Mouse (Mus musculus) embryonic facial prominence, embryonic 13.5 days (tissue): Measurements from ENCODE around the gene Dach1. TPM values are rescaled to one million over a fixed set of nuclear protein-coding genes. Genes with fewer than 3 reads are reported as not detected.

Source experiments
- ATAC-seq: fragments of 200-750 bp; cut with Nextera tagmentation; 2 replicates; pipeline ENCODE4 v1.8.0; 2017; ENCODE audit warnings: low read depth; ENCODE audit not compliant: insufficient number of reproducible peaks, insufficient read depth, low FRiP score, low TSS enrichment
- H3K27ac ChIP-seq: fragments of 300-500 bp; sonication (generic); 2 replicates; pipeline ENCODE4 v1.5.1; 2015; ENCODE audit warnings: moderate library complexity, mild to moderate bottlenecking, inconsistent platforms
- H3K27me3 ChIP-seq: fragments of 300-500 bp; sonication (generic); 2 replicates; pipeline ENCODE4 v1.6.1; 2015; ENCODE audit warnings: mild to moderate bottlenecking, inconsistent platforms
- H3K36me3 ChIP-seq: fragments of 300-500 bp; sonication (generic); 2 replicates; pipeline ENCODE4 v1.6.1; 2015; ENCODE audit warnings: mild to moderate bottlenecking, inconsistent platforms
- H3K4me1 ChIP-seq: fragments of 300-500 bp; sonication (generic); 2 replicates; pipeline ENCODE4 v1.6.1; 2015; ENCODE audit warnings: inconsistent platforms
- H3K4me2 ChIP-seq: fragments of 300-500 bp; sonication (generic); 2 replicates; pipeline ENCODE4 v1.6.1; 2015; ENCODE audit warnings: moderate library complexity, mild to moderate bottlenecking, inconsistent platforms
- H3K4me3 ChIP-seq: fragments of 300-500 bp; sonication (generic); 2 replicates; pipeline ENCODE4 v1.5.1; 2015; ENCODE audit warnings: mild to moderate bottlenecking, inconsistent platforms
- H3K9ac ChIP-seq: fragments of 300-500 bp; sonication (generic); 2 replicates; pipeline ENCODE4 v1.6.1; 2015; ENCODE audit warnings: mild to moderate bottlenecking, inconsistent platforms
- H3K9me3 ChIP-seq: fragments of 300-500 bp; sonication (generic); 2 replicates; pipeline ENCODE4 v1.6.1; 2016; ENCODE audit warnings: inconsistent platforms
- WGBS: fragments of 180-500 bp; shearing (Covaris S2); methylation state at CpG from one replicate; pipeline ENCODE4 v1.1.7; 2015; ENCODE audit warnings: mixed read lengths; 5-methylcytosine and 5-hydroxymethylcytosine counted together
- polyA plus RNA-seq: library from polyadenylated mRNA; unstranded; fragments of >200 nt; fragmentation: Nextera tagmentation; extraction: Ambion mirVana; gene quantifications from 2 replicates; pipeline ENCODE4 v1.2.1, GENCODE M21; 2015

Gene Dach1
- polyA plus RNA-seq, 1 experiment from 2014 or later = 3.1 TPM

DNA sequence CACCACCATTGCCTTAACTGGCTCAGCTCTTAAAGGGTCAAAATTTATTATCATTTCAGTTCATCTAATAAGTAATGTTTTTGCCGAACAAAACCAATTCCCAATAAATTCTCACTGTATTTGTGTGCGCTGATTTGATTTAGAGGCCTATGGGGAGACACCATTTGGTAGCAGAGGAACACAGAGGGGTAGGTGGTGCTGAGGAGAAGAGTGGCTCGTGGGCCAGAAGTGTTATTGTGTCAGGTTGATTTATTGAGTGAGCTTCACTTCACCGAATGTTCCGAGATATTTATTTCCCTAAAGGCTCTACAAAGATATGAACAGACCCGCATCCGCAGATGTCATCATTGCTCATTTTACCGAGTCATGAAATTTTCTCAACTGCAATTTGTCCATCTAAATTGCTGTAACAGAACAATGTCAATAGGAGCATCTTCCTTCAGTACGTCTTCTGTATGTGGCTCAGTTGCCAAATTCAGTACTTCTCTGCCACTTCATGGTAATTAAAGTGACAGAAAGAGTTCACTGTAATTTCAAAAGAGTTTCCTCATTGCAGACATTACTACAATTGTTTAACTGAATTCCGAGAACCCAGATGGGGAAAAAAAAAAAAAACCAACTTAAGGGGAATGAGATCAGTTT, 65.1 kb downstream of the Dach1 start:
- Histone ChIP-seq H3K4me2 (no peak overlapping the region), H3K4me1 (no peaks in the 10 kb centered on the region), H3K4me3 (no peak overlapping the region), H3K27me3 (no peaks in the 10 kb centered on the region), H3K9me3 (no peaks in the 10 kb centered on the region), H3K27ac (no peak overlapping the region), H3K9ac (no peak overlapping the region), H3K36me3 (no peaks in the 10 kb centered on the region)
- 71% methylated on average over 10 of the region's 10 CpGs for WGBS
- no peak for ATAC-seq

DNA sequence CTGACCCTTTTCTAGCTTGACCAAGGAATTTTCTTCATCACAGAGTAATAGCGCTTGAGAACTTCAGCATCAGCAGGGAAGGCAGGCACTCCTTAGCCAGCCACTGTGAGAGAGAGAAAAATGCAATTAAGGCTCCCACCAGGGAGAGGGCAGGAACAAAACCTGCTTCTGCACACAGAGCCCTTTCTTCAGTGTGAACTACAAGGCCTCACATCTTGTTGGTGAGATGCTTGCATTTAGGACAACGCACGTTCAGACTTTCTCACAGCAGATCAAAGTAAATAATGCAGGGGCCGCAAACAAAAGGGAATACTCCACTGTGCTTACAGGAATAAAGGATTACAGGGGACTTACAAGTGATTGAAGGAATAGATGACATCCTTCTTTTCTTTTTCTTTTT, 74.3 kb downstream of the Dach1 start:
- Histone ChIP-seq H3K4me1 (no peaks in the 10 kb centered on the region), H3K4me3 (no peak overlapping the region), H3K36me3 (no peaks in the 10 kb centered on the region), H3K9me3 (no peaks in the 10 kb centered on the region), H3K9ac (no peak overlapping the region), H3K27me3 (no peaks in the 10 kb centered on the region), H3K27ac (no peak overlapping the region), H3K4me2 (no peak overlapping the region)
- 40% methylated on average over 4 of the region's 4 CpGs for WGBS
- no peak for ATAC-seq

DNA sequence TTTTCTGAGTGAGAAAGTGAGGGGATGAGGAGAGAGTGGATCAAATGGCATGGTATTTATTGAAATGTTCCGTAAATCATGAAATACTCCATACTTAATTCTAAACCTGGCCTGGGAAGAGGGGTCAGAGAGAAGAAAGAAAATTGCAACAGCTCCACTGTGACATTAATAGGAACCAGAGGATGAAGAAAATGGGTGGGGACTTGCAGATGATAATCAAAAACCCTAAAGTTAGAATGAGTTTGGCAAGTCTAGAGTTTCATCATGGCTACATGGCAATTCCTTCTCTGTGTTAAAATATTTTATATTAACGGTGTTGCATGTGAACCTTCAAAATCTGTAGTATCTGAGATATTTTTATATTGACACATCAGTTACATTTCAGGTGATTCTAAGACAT, 80.3 kb downstream of the Dach1 start:
- Histone ChIP-seq H3K9ac (no peak overlapping the region), H3K27ac (no peak overlapping the region), H3K4me3 (no peak overlapping the region), H3K4me1 (no peaks in the 10 kb centered on the region), H3K27me3 (no peaks in the 10 kb centered on the region), H3K36me3 (no peaks in the 10 kb centered on the region), H3K9me3 (no peaks in the 10 kb centered on the region), H3K4me2 (no peak overlapping the region)
- 80% methylated on average over 2 of the region's 2 CpGs for WGBS
- no peak for ATAC-seq

DNA sequence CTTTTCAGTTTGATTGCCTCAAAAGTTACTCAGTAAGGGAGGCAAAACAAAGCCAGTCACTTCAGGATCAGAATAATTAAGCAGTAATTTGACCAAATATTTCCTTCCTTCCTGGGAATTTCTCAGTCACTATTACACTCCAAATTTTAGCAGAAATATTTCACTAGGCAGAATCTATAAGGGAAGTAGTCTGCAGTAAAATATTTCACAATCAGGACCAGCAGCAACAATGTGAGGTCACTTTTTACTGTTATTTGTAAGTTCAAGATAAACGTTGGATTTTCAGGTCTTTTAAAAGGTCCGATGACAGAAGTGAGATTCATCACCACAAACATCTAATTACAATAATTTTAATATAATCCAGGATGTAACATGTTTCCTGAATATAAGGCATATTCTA, 82.2 kb downstream of the Dach1 start:
- H3K27me3 ChIP-seq = no peaks in the 10 kb centered on the region
- no peak for ATAC-seq
- no peak overlapping the region for H3K27ac ChIP-seq
- no peak overlapping the region for H3K4me3 ChIP-seq
- no peaks in the 10 kb centered on the region for H3K36me3 ChIP-seq
- H3K4me1 ChIP-seq = no peaks in the 10 kb centered on the region
- no peaks in the 10 kb centered on the region for H3K9me3 ChIP-seq
- no peak overlapping the region for H3K9ac ChIP-seq
- no peak overlapping the region for H3K4me2 ChIP-seq
- 63% methylated on average over 2 of the region's 2 CpGs for WGBS

DNA sequence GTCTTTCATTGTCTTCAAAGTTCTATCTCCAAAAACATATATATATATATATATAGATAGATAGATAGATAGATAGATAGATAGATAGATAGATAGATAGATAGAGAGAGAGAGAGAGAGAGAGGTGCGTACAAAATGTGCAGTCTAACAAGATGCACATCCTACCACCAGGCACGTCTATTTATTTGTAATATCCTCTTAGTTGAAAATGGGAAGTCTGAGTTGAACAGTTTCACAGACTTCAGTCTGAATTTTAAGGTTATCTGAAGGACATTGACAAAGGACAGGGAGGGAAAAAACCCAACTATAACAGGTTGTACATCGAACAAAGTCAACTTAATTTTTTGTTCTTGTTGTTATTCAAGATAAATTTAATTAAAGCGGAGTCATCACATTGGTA, 82.8 kb downstream of the Dach1 start:
- Histone ChIP-seq H3K36me3 (no peaks in the 10 kb centered on the region), H3K4me3 (no peak overlapping the region), H3K4me1 (no peaks in the 10 kb centered on the region), H3K4me2 (no peak overlapping the region), H3K27ac (no peak overlapping the region), H3K27me3 (no peaks in the 10 kb centered on the region), H3K9me3 (no peaks in the 10 kb centered on the region), H3K9ac (no peak overlapping the region)
- no peak for ATAC-seq
- WGBS = 80% methylated on average over 4 of the region's 4 CpGs

DNA sequence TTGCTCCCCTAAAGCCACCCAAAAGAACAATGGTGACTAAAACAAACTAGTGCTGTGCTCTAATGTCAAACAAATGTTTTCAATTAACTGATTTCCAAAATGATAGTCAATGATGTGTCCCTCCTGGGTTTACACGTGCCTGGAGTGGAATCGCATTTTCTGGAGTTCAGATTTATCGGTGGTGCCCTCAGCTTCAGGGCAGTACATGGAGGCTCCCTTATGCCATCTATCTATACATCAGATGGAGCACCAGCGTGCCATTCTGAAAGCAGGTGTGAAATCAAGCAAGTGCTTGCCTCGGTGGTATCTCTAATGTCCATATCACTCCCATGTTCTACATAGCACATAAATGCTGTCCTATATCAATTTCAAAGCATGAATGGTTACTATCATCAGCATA, 84.4 kb downstream of the Dach1 start:
- Histone ChIP-seq H3K9ac (no peak overlapping the region), H3K9me3 (no peaks in the 10 kb centered on the region)

DNA sequence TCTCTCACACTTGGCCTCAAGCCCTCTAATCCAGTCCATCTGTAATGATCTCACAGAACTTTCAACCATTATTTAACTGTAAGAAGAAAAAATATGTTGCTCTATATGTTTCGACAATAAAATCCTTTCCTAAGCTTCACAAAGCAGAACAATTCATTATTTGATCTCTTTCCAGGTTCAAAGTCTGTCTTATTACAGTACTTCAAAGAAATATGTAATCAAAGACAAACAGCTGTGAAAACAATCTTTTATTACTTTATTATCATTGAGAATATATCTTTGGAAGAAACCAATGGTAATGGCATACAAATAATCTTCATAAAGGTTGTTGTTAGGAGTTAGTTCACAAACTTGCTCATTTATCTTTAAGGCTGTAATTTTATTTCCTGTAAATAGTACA, 84.8 kb downstream of the Dach1 start:
- H3K27ac ChIP-seq = no peak overlapping the region
- no peak for ATAC-seq
- no peak overlapping the region for H3K4me3 ChIP-seq
- H3K27me3 ChIP-seq = no peaks in the 10 kb centered on the region
- H3K9me3 ChIP-seq = no peaks in the 10 kb centered on the region
- 32% methylated on average over 1 of the region's 1 CpGs for WGBS
- H3K4me2 ChIP-seq = no peak overlapping the region
- H3K4me1 ChIP-seq = 0 out of 2 replicates have a peak, but pooled peaks cover 4% of the 10 kb centered on the region
- no peaks in the 10 kb centered on the region for H3K36me3 ChIP-seq
- H3K9ac ChIP-seq = no peak overlapping the region

More for the DNA sequence above, 84.4 kb downstream of the Dach1 start:
- H3K4me1 ChIP-seq = 0 out of 2 replicates have a peak, but pooled peaks cover 4% of the 10 kb centered on the region
- H3K36me3 ChIP-seq = no peaks in the 10 kb centered on the region
- H3K27me3 ChIP-seq = no peaks in the 10 kb centered on the region
- no peak overlapping the region for H3K4me3 ChIP-seq
- WGBS = 36% methylated on average over 5 of the region's 5 CpGs
- no peak overlapping the region for H3K4me2 ChIP-seq
- ATAC-seq = no peak
- H3K27ac ChIP-seq = no peak overlapping the region

DNA sequence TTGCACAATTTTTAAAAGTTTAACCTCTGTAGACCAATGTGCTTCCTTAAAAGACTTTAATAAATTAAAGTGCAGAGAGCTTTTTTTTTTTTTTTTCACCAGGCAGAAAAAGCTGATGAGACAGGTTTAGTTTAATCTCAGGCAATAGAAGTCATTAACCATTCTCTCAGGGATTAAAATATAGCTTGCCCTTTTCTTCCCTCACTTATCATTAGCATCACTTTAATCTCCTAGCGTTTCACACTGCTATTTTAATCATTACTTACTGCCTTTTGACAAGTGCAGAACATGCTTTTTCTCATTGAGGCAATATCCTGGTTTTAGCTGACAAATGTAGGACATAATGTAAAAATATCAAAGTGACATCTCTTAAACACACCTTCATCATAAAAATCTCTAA, 86.1 kb downstream of the Dach1 start:
- Histone ChIP-seq H3K9ac (no peak overlapping the region), H3K36me3 (no peaks in the 10 kb centered on the region), H3K4me3 (no peak overlapping the region), H3K9me3 (no peaks in the 10 kb centered on the region), H3K27ac (no peak overlapping the region), H3K4me2 (no peak overlapping the region), H3K4me1 (0 out of 2 replicates have a peak, but pooled peaks cover 4% of the 10 kb centered on the region), H3K27me3 (no peaks in the 10 kb centered on the region)
- ATAC-seq = no peak
- 26% methylated on average over 1 of the region's 1 CpGs for WGBS

DNA sequence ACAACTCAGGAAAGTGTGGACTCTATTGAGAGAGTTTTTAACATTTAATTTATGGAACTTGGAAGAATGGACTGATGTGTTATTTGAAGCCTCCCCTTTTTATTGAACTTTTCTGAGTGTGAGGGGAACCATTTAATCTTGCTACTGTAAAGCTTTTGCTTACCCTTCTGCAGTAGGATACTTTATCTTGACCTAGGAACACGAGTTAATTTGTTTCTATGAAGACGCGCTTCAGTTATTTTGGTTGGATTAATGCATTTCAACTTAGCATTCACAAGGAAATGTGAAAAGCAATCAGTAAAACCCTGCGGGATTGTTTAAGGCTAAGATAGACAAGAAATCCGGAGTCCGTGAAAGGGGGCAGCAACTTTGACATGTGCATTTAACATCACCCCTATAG, 89.6 kb downstream of the Dach1 start:
- no peaks in the 10 kb centered on the region for H3K9me3 ChIP-seq
- no peaks in the 10 kb centered on the region for H3K36me3 ChIP-seq
- ATAC-seq = no peak
- H3K4me1 ChIP-seq = 0 out of 2 replicates have a peak, but pooled peaks cover 4% of the 10 kb centered on the region
- H3K4me2 ChIP-seq = no peak overlapping the region
- no peak overlapping the region for H3K9ac ChIP-seq
- H3K27ac ChIP-seq = no peak overlapping the region
- WGBS = 70% methylated on average over 6 of the region's 6 CpGs
- no peak overlapping the region for H3K4me3 ChIP-seq
- H3K27me3 ChIP-seq = no peaks in the 10 kb centered on the region

DNA sequence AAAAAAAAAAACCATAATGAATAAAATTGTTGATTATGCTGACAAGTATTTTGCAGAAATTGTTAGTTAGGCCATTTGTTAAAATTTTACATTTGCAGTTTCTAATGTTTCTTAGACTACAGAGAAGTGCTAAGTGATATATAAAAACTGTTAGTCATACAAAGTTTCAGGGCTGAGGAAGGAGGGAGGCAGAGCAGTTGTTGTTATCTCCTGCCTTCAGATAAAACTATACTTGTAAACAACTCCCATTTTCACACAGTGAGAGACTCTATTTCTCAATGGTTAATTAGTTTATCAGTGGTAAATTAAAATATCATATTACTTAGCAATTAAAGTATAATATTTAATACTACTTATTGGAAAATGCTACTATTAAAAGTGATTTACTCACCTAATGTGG, 91.6 kb downstream of the Dach1 start:
- no peaks in the 10 kb centered on the region for H3K27me3 ChIP-seq
- no peaks in the 10 kb centered on the region for H3K9me3 ChIP-seq
- no peak overlapping the region for H3K27ac ChIP-seq
- H3K4me1 ChIP-seq = 0 out of 2 replicates have a peak, but pooled peaks cover 4% of the 10 kb centered on the region
- no peaks in the 10 kb centered on the region for H3K36me3 ChIP-seq
- ATAC-seq = no peak
- no peak overlapping the region for H3K9ac ChIP-seq
- H3K4me2 ChIP-seq = no peak overlapping the region
- no peak overlapping the region for H3K4me3 ChIP-seq

DNA sequence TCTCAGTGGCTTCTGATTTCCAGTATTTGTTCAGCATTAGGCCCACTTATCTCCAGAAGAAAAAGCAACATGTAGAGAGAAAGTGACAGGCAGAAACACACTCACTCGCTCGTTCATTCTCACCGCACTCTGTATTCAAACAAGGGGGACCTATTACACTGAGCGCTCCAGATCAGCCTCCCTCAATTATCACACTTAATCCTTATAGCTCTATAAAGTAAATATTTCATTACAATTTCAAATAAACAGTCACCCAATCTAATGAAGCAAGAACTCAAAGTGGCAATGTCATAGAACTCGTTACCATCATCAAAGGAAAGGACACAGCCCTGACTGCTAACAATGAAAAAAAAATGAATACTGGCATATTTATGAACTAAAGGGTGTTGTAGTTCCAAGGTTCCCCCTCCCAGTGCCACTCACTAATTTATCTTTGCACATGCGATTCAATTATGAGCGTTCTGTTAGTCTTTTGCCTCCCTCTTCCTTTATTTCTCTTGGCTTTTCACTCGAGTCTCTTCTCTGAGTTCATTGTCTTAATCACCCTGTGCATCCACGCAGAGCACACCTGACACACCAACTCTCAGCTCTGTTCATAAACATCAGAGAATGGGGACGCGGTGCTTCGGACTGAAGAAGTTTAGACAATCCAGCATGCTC, 96.0 kb downstream of the Dach1 start:
- Histone ChIP-seq H3K9me3 (no peaks in the 10 kb centered on the region), H3K4me2 (no peak overlapping the region), H3K27me3 (no peaks in the 10 kb centered on the region), H3K4me3 (no peak overlapping the region), H3K4me1 (0 out of 2 replicates have a peak, but pooled peaks cover 4% of the 10 kb centered on the region), H3K9ac (no peak overlapping the region), H3K36me3 (no peaks in the 10 kb centered on the region), H3K27ac (no peak overlapping the region)
- ATAC-seq = no peak
- 83% methylated on average over 12 of the region's 12 CpGs for WGBS

DNA sequence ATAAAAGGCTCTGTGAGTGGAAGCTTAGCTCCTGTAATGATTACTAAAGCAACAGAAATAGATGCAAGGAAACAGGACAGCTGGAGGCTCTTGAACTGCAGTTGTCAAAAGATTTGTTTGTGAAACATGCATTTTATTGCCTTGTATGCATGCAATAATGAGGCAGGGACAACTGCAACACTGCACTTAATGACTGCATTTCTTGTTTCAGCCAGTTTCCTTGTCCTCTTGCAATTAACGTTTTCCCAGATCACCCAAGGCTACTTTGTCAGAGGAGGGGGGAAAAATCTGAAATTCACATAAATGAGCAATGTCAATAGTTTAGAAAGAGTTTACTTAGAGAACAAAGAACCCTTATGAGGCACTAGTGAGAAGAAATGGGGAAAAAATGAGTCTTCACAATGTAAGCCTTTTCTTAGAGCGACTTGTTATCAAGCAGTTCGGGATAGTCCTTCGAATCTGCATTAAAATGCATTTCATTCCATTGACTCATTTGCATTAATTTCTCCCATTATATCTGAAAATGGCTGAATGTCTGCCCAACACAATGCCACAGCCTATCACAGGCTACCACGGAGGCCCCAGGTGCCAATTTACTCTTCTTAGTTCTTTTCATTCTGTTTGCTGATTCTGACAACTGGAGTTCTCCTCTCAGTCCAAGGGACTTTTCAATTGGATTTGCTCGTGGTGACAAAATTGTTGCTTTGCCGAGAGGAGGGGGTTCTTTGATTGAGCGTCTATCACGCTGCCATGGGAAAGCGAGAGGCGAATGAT, 96.7 kb downstream of the Dach1 start:
- Histone ChIP-seq H3K4me2 (no peak overlapping the region), H3K4me3 (no peak overlapping the region), H3K36me3 (no peaks in the 10 kb centered on the region), H3K9me3 (no peaks in the 10 kb centered on the region), H3K27me3 (no peaks in the 10 kb centered on the region), H3K9ac (no peak overlapping the region), H3K4me1 (0 out of 2 replicates have a peak, but pooled peaks cover 4% of the 10 kb centered on the region), H3K27ac (no peak overlapping the region)
- 49% methylated on average over 11 of the region's 11 CpGs for WGBS
- ATAC-seq = no peak
